Mouse (Mus musculus) forebrain, embryonic 13.5 days (tissue): ENCODE data around the gene Cemip2. TPM values are rescaled to one million over a fixed set of nuclear protein-coding genes. Genes with fewer than 3 reads are reported as not detected.

ENCODE experiments used
- ATAC-seq: fragments of 200-750 bp; cut with Nextera tagmentation; 2 replicates; pipeline ENCODE4 v1.8.0; 2017
- H3K27ac ChIP-seq: fragments of 300-500 bp; sonication (generic); 2 replicates; pipeline ENCODE4 v1.5.1; 2015; ENCODE audit warnings: inconsistent platforms, mild to moderate bottlenecking, moderate library complexity
- H3K27me3 ChIP-seq: fragments of 300-500 bp; sonication (generic); 2 replicates; pipeline ENCODE4 v1.6.1; 2015; ENCODE audit warnings: mild to moderate bottlenecking, inconsistent platforms
- H3K36me3 ChIP-seq: fragments of 300-500 bp; sonication (generic); 2 replicates; pipeline ENCODE4 v1.6.1; 2015; ENCODE audit warnings: mild to moderate bottlenecking, inconsistent platforms; ENCODE audit not compliant: poor library complexity, severe bottlenecking
- H3K4me1 ChIP-seq: fragments of 300-500 bp; sonication (generic); 2 replicates; pipeline ENCODE4 v1.6.1; 2015; ENCODE audit warnings: inconsistent platforms
- H3K4me2 ChIP-seq: fragments of 300-500 bp; sonication (generic); 2 replicates; pipeline ENCODE4 v1.6.1; 2015; ENCODE audit warnings: inconsistent platforms, mild to moderate bottlenecking, moderate library complexity
- H3K4me3 ChIP-seq: fragments of 300-500 bp; sonication (generic); 2 replicates; pipeline ENCODE4 v1.5.1; 2015; ENCODE audit warnings: mild to moderate bottlenecking, inconsistent platforms
- H3K9ac ChIP-seq: fragments of 300-500 bp; sonication (generic); 2 replicates; pipeline ENCODE4 v1.6.1; 2015; ENCODE audit warnings: mild to moderate bottlenecking, inconsistent platforms
- H3K9me3 ChIP-seq: fragments of 300-500 bp; sonication (generic); replicated peaks from 2 replicates; pipeline ENCODE4 v1.6.1; 2016; ENCODE audit warnings: inconsistent platforms
- WGBS: fragments of 180-500 bp; shearing (Covaris S2); methylation state at CpG from one replicate; pipeline ENCODE4 v1.1.7; 2015; 5-methylcytosine and 5-hydroxymethylcytosine counted together
- polyA plus RNA-seq: library from polyadenylated mRNA; unstranded; fragments of >200 nt; fragmentation: Nextera tagmentation; extraction: Ambion mirVana; gene quantifications from 2 replicates; pipeline ENCODE4 v1.2.1, GENCODE M21; 2015

Cemip2 gene
- polyA plus RNA-seq = 54.2 and 61.3 TPM in 2 replicates

- peak within 1 kb of the TSS; percentile 95 for H3K27ac ChIP-seq
- peak within 1 kb of the TSS; percentile 97 for H3K9ac ChIP-seq
- H3K27me3 ChIP-seq = no peaks in the 10 kb centered on the region
- H3K9me3 ChIP-seq = no peaks in the 10 kb centered on the region
- H3K4me3 ChIP-seq = peak within 1 kb of the TSS; percentile 96
- H3K4me1 ChIP-seq = peaks cover 47% of the 10 kb centered on the region
- peak within 1 kb of the TSS; percentile 93 for H3K4me2 ChIP-seq
- ATAC-seq = peak; percentile 94
- WGBS = under 1% methylated on average over 73 of the region's 75 CpGs
- no peaks in the 10 kb centered on the region for H3K36me3 ChIP-seq
Measured at GRCm38 (mm10) chr19:21778147-21778917, at the start of gene Cemip2. Gene Cemip2, plus strand, starts transcription at chr19:21778342.

GRCm38 (mm10) chr19:21728342-21728741 is 49.8 kb upstream of the Cemip2 start:
- no peaks in the 10 kb centered on the region for H3K27me3 ChIP-seq
- ATAC-seq = no peak
- no peak overlapping the region for H3K9ac ChIP-seq
- no peak overlapping the region for H3K4me2 ChIP-seq
- H3K4me3 ChIP-seq = no peak overlapping the region
- H3K27ac ChIP-seq = no peak overlapping the region
- H3K36me3 ChIP-seq = no peaks in the 10 kb centered on the region
- no peaks in the 10 kb centered on the region for H3K9me3 ChIP-seq
- peaks cover 12% of the 10 kb centered on the region for H3K4me1 ChIP-seq
- 94% methylated on average over 6 of the region's 6 CpGs for WGBS

- Histone ChIP-seq H3K4me2 (no peak overlapping the region), H3K4me1 (no peaks in the 10 kb centered on the region), H3K27me3 (no peaks in the 10 kb centered on the region), H3K4me3 (no peak overlapping the region), H3K27ac (no peak overlapping the region), H3K9ac (no peak overlapping the region), H3K9me3 (no peaks in the 10 kb centered on the region), H3K36me3 (no peaks in the 10 kb centered on the region)
- 93% methylated on average over 5 of the region's 5 CpGs for WGBS
- no peak for ATAC-seq
Measured at GRCm38 (mm10) chr19:21731887-21732286, 46.3 kb upstream of the Cemip2 start.

GRCm38 (mm10) chr19:21733176-21733575 is 45.0 kb upstream of the Cemip2 start:
- no peak overlapping the region for H3K4me3 ChIP-seq
- H3K4me2 ChIP-seq = no peak overlapping the region
- no peak overlapping the region for H3K9ac ChIP-seq
- 90% methylated on average over 2 of the region's 2 CpGs for WGBS
- H3K4me1 ChIP-seq = peaks cover 5% of the 10 kb centered on the region; the same call in 1 of the 2 replicates
- no peak for ATAC-seq
- H3K36me3 ChIP-seq = no peaks in the 10 kb centered on the region
- H3K27me3 ChIP-seq = no peaks in the 10 kb centered on the region
- no peak overlapping the region for H3K27ac ChIP-seq
- no peaks in the 10 kb centered on the region for H3K9me3 ChIP-seq

- 37% methylated on average over 5 of the region's 5 CpGs for WGBS
- H3K27ac ChIP-seq = no peak overlapping the region
Measured at GRCm38 (mm10) chr19:21734112-21734511, 44.0 kb upstream of the Cemip2 start.

GRCm38 (mm10) chr19:21737446-21737845 is 40.7 kb upstream of the Cemip2 start:
- 75% methylated on average over 18 of the region's 18 CpGs for WGBS
- no peak overlapping the region for H3K4me3 ChIP-seq
- no peak overlapping the region for H3K9ac ChIP-seq
- H3K9me3 ChIP-seq = no peaks in the 10 kb centered on the region
- H3K36me3 ChIP-seq = no peaks in the 10 kb centered on the region
- no peak for ATAC-seq
- no peaks in the 10 kb centered on the region for H3K27me3 ChIP-seq
- peaks cover 14% of the 10 kb centered on the region; the same call in 1 of the 2 replicates for H3K4me1 ChIP-seq
- H3K27ac ChIP-seq = no peak overlapping the region
- no peak overlapping the region for H3K4me2 ChIP-seq

More at GRCm38 (mm10) chr19:21734112-21734511, 44.0 kb upstream of the Cemip2 start:
- H3K4me3 ChIP-seq = no peak overlapping the region
- H3K9ac ChIP-seq = no peak overlapping the region
- peaks cover 14% of the 10 kb centered on the region; the same call in 1 of the 2 replicates for H3K4me1 ChIP-seq
- no peaks in the 10 kb centered on the region for H3K9me3 ChIP-seq
- ATAC-seq = no peak
- H3K27me3 ChIP-seq = no peaks in the 10 kb centered on the region
- H3K36me3 ChIP-seq = no peaks in the 10 kb centered on the region
- H3K4me2 ChIP-seq = no peak overlapping the region

GRCm38 (mm10) chr19:21737881-21738590 is 40.1 kb upstream of the Cemip2 start:
- Histone ChIP-seq H3K36me3 (no peaks in the 10 kb centered on the region), H3K4me2 (0 out of 2 replicates have a peak overlapping the region, but pooled peaks have one; percentile 4), H3K4me1 (peaks cover 14% of the 10 kb centered on the region; the same call in 1 of the 2 replicates), H3K27ac (peak overlapping the region; percentile 72), H3K4me3 (no peak overlapping the region), H3K9ac (no peak overlapping the region), H3K9me3 (no peaks in the 10 kb centered on the region), H3K27me3 (no peaks in the 10 kb centered on the region)
- ATAC-seq = peak; percentile 70
- WGBS = 39% methylated on average over 17 of the region's 17 CpGs

DNA sequence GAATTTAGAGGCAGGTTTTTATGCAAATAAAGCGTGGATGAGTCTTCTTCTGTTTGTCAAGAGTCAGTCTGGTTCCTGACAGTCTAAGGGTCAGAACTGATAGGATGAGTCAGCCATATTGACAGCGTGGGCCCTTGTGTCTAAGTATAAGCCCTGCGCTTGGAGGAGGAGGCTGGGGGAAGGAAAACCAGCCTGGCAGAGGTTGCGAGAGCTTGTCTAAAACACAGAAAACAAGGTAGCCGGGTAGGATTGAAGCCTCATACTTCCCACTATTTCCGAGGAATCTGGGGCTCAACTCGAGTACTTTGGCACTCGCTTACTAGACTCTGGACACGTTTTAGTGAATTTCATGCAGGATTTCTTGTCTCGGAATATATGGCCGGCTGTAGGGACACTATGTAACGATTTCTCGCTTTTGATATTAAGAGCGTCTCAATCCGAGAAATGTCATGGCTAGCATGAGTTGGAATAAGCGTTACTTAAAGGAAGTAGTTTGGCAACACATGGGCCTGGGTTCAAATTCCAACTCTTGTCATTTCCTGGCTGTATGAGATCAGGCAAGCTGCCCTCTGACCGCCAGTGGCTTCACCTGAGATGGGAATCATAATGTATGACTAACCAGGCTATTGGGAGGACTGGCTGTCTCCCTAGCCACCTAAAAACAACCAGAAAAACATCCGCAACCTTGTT is 39.4 kb upstream of the Cemip2 start:
- ATAC-seq = no peak
- 0 out of 2 replicates have a peak overlapping the region, but pooled peaks have one; percentile 4 for H3K4me2 ChIP-seq
- no peaks in the 10 kb centered on the region for H3K36me3 ChIP-seq
- H3K9me3 ChIP-seq = no peaks in the 10 kb centered on the region
- no peaks in the 10 kb centered on the region for H3K27me3 ChIP-seq
- WGBS = 92% methylated on average over 18 of the region's 18 CpGs
- H3K4me1 ChIP-seq = peaks cover 14% of the 10 kb centered on the region; the same call in 1 of the 2 replicates
- H3K4me3 ChIP-seq = no peak overlapping the region
- H3K27ac ChIP-seq = peak overlapping the region; percentile 72
- no peak overlapping the region for H3K9ac ChIP-seq

DNA sequence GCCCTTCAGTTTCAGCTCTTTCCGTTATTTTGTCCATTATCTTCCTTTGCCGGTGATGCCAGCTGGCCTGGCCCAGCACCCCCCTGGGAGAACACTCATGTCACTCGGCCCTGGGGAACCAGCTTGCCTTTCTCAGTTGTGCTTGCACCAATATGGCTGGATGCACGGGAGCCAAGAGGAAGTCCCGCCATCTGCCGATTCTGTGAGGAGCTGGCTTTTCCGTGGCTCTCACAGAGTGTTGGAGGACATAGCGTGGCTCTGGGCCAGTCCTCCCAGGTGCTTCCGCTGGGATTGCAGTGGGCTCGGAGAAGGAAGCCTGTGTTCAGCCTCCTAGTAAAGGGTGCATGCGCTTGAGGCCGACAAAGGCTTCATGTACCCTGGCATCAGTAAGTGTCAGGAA is 36.0 kb upstream of the Cemip2 start:
- no peaks in the 10 kb centered on the region for H3K36me3 ChIP-seq
- H3K4me2 ChIP-seq = no peak overlapping the region; the same call in 1 of the 2 replicates
- no peaks in the 10 kb centered on the region for H3K27me3 ChIP-seq
- H3K27ac ChIP-seq = no peak overlapping the region
- WGBS = 70% methylated on average over 12 of the region's 12 CpGs
- no peaks in the 10 kb centered on the region for H3K9me3 ChIP-seq
- H3K4me3 ChIP-seq = no peak overlapping the region
- peak; percentile 85 for ATAC-seq
- no peak overlapping the region; the same call in 1 of the 2 replicates for H3K9ac ChIP-seq
- peaks cover 14% of the 10 kb centered on the region; the same call in 1 of the 2 replicates for H3K4me1 ChIP-seq

DNA sequence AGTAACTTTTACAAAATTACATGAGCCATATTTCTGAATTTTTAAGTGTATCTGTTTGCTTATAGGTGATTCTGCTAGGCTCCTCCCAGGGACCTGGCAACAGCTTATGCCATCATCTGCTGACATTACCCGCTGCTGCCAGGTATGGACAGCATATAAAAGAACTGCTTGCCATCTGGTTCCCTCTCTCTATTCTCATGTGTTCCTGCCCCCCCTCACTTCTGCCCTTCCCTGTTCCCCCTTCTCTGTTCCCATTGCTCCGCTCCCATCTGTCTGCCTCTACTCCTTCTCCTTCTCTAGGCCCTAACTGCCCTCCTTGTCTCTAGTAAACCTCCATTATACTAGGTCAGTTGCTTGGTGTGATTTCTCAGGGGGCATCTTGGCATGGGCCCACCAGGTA is 32.6 kb upstream of the Cemip2 start:
- WGBS = 79% methylated on average over 2 of the region's 2 CpGs
- Histone ChIP-seq H3K27ac (no peak overlapping the region), H3K9ac (no peak overlapping the region), H3K4me3 (no peak overlapping the region), H3K36me3 (no peaks in the 10 kb centered on the region), H3K4me2 (no peak overlapping the region), H3K4me1 (no peaks in the 10 kb centered on the region), H3K27me3 (no peaks in the 10 kb centered on the region), H3K9me3 (no peaks in the 10 kb centered on the region)
- peak; percentile 33; the same call in 1 of the 2 replicates for ATAC-seq

GRCm38 (mm10) chr19:21747356-21747755 is 30.8 kb upstream of the Cemip2 start:
- no peak overlapping the region for H3K27ac ChIP-seq
- no peak overlapping the region for H3K4me3 ChIP-seq
- no peak overlapping the region for H3K4me2 ChIP-seq
- ATAC-seq = peak; percentile 71; the same call in 1 of the 2 replicates
- no peak overlapping the region for H3K9ac ChIP-seq
- 20% methylated on average over 4 of the region's 4 CpGs for WGBS
- no peaks in the 10 kb centered on the region for H3K27me3 ChIP-seq
- no peaks in the 10 kb centered on the region for H3K9me3 ChIP-seq
- no peaks in the 10 kb centered on the region for H3K4me1 ChIP-seq
- H3K36me3 ChIP-seq = no peaks in the 10 kb centered on the region
